Mouse (Mus musculus): ENCODE results near the gene Zfp53. TPM values are rescaled to one million over a fixed set of nuclear protein-coding genes. Genes with fewer than 3 reads are reported as not detected.
"Not testable (repeated sequence)": the region's sequence is repeated elsewhere in the genome, so short reads cannot be mapped to it uniquely, and the experiment has no call there.

Zfp53 gene
- polyA plus RNA-seq, 1 experiment from 2014 or later = 5.7 TPM

DNA sequence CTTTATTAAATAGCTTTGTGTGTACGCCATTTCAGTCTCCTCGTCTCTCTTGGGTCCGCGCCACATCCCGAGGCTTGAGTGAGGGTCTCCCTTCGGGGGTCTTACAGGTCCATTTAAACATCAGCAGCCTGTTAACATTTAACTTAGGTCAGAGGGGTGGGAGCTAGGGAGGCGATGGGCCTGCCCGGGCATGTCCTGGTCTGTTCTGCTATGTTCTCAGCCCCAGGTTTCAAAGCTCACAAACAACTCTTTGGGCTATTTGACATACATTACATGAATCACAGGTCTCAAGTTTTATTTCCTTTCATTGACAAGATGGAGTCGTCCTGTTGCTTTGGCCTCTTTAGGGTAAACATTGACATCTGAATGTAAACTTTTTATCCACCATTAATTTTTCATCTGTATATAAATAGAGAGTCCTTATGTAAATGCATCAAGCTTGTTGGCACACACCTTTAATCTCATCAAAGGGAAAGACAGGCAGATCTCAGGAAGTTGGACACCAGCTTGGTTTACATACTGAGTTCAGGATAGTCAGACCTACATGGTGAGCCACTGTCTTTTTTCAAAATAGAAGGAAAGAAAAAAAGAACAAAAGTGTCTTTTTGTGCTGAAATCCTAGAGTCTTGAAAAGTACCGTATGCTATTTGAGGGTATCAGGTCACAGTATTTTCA is 10.6 kb upstream of the Zfp53 start:
- not testable (repeated sequence) for H3K27ac ChIP-seq (replicated peaks); H3K4me3 ChIP-seq; H3K9me3 ChIP-seq; H3K4me2 ChIP-seq; ATAC-seq (ENCODE audit: extremely low read depth, insufficient number of reproducible peaks, low FRiP score, low TSS enrichment); H3K4me1 ChIP-seq; H3K27me3 ChIP-seq (replicated peaks); H3K9ac ChIP-seq; H3K36me3 ChIP-seq
- 90% methylated on average over 10 of the region's 10 CpGs for WGBS

DNA sequence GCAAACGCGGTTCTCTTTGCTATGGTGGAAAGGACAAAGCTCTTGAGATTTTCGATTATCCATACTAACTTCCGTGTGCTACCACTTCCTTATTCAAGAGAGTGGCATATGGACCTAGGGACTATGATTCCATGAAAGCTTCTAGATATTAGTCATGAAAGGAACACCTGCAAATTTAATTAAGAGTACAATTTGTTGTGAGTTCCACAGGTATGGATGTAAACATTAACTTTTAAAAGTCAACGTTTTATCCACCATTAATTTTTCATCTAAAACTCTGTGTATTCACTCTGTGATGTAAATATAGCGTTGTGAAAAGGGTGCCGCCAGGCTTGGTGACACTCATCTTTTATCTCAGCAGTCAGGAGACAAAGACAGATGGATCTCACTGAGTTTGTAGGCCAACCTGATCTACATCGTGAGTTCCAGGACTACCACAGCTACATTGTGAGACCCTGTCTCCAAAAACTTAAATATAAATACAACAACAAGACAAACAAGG is 753 bp downstream of the Zfp53 start:
- H3K4me1 ChIP-seq = peaks cover 10% of the 10 kb centered on the region
- 7% methylated on average over 8 of the region's 8 CpGs for WGBS
- H3K9me3 ChIP-seq = no peaks in the 10 kb centered on the region
- 0 out of 2 replicates have a peak overlapping the region, but pooled peaks have one; percentile 75 for H3K27ac ChIP-seq (replicated peaks)
- peak overlapping the region; percentile 82 for H3K4me3 ChIP-seq
- no peak for ATAC-seq (ENCODE audit: extremely low read depth, insufficient number of reproducible peaks, low FRiP score, low TSS enrichment)
- peak overlapping the region; percentile 86 for H3K9ac ChIP-seq
- H3K4me2 ChIP-seq = peak overlapping the region; percentile 78
- H3K27me3 ChIP-seq (replicated peaks) = no peaks in the 10 kb centered on the region
- H3K36me3 ChIP-seq = peaks cover 11% of the 10 kb centered on the region

DNA sequence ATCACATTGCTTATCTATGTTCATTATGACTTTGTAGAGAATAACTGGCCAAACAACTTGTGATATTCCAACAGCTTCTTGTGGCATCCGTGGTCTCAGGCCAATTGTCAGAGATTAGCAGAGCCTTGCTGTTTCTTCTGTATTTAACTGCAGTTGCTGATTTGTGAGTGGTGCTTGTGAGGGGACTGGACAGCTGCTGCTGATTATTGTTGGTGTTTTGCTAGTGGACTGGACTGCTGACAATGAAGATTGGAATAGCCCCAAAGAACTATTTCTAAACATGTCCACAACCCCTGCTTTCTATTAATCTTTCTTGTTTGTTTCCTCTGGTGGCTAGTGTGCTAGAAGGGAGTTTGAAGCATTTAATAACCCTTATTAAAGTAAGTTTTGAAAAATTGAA is 12.6 kb downstream of the Zfp53 start:
- H3K27me3 ChIP-seq (replicated peaks) = no peaks in the 10 kb centered on the region
- no peak for ATAC-seq (ENCODE audit: extremely low read depth, insufficient number of reproducible peaks, low FRiP score, low TSS enrichment)
- 0 out of 2 replicates have a peak, but pooled peaks cover 2% of the 10 kb centered on the region for H3K9me3 ChIP-seq
- no peaks in the 10 kb centered on the region for H3K4me1 ChIP-seq
- H3K36me3 ChIP-seq = peaks cover 30% of the 10 kb centered on the region
- H3K4me2 ChIP-seq = no peak overlapping the region
- H3K4me3 ChIP-seq = no peak overlapping the region
- no peak overlapping the region for H3K27ac ChIP-seq (replicated peaks)
- 68% methylated on average over 1 of the region's 1 CpGs for WGBS
- no peak overlapping the region for H3K9ac ChIP-seq

DNA sequence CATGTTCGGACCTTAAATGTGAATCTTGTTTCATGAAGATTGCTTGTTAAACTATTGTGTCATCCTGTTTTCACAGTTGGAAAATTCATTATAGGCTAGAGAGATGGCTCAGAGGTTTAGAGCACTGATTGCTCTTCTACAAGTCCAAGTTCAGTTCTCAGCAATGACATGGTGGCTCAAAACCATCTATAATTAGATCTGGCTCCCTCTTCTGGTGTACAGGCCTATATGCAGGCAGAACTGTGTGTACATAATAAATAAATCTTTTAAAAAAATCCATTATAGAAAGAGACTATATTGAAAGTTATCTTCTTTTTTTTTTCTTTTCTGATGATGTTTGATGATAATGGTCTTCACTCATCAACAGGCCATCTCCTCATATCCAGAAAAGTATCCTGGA is 15.7 kb downstream of the Zfp53 start:
- no peak overlapping the region for H3K4me2 ChIP-seq
- H3K4me1 ChIP-seq = no peaks in the 10 kb centered on the region
- H3K4me3 ChIP-seq = no peak overlapping the region
- no peak overlapping the region for H3K9ac ChIP-seq
- no peak for ATAC-seq (ENCODE audit: extremely low read depth, insufficient number of reproducible peaks, low FRiP score, low TSS enrichment)
- H3K36me3 ChIP-seq = peaks cover 38% of the 10 kb centered on the region
- WGBS = 88% methylated on average over 1 of the region's 1 CpGs
- H3K27ac ChIP-seq (replicated peaks) = no peak overlapping the region
- no peaks in the 10 kb centered on the region for H3K9me3 ChIP-seq
- no peaks in the 10 kb centered on the region for H3K27me3 ChIP-seq (replicated peaks)

DNA sequence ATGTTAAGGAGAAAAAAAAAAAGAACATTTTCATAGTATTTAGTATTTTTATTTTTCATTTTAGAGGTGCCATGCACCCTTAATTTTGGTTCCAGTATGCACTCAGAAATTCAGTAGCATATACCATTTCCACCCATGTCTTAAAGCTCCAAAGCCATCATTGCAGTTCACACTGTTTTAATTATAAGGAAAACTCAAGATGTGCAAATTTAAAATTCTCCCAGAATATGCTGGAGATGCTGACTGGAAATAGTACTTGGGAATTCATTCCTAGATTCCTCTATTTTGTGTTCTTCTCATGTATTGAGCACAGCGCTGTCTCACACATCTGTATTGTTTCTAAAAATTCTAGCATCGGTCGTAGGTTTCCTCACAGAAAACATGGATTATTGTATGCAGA is 17.5 kb downstream of the Zfp53 start:
- no peak overlapping the region for H3K9ac ChIP-seq
- peaks cover 41% of the 10 kb centered on the region for H3K36me3 ChIP-seq
- no peaks in the 10 kb centered on the region for H3K4me1 ChIP-seq
- no peak overlapping the region for H3K27ac ChIP-seq (replicated peaks)
- H3K27me3 ChIP-seq (replicated peaks) = no peaks in the 10 kb centered on the region
- H3K4me2 ChIP-seq = no peak overlapping the region
- 92% methylated on average over 3 of the region's 3 CpGs for WGBS
- no peaks in the 10 kb centered on the region for H3K9me3 ChIP-seq
- no peak overlapping the region for H3K4me3 ChIP-seq
- ATAC-seq (ENCODE audit: extremely low read depth, insufficient number of reproducible peaks, low FRiP score, low TSS enrichment) = no peak

DNA sequence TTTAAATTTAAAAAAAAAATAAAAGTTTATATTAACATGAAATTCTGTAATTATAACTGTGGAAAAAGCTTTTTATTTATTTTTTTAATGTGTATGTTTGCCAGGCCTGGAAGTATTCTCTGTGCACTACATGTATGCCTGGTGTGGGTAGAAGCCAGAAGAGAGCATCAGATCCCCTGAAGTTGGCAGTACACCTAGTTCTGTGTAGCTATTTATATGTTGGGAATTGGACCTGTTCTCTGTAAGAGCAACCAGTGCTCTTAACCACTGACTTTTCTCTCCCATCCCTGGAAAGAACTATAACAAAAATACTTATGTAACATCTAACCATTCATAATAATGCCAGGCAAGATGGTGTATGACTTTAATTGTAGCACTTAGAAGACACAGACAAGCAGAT is 21.0 kb downstream of the Zfp53 start:
- Histone ChIP-seq H3K9ac (no peak overlapping the region), H3K27ac (replicated peaks) (no peak overlapping the region), H3K27me3 (replicated peaks) (no peaks in the 10 kb centered on the region), H3K4me3 (no peak overlapping the region), H3K4me1 (no peaks in the 10 kb centered on the region), H3K36me3 (peaks cover 42% of the 10 kb centered on the region), H3K4me2 (no peak overlapping the region), H3K9me3 (no peaks in the 10 kb centered on the region)
- no peak for ATAC-seq (ENCODE audit: extremely low read depth, insufficient number of reproducible peaks, low FRiP score, low TSS enrichment)

DNA sequence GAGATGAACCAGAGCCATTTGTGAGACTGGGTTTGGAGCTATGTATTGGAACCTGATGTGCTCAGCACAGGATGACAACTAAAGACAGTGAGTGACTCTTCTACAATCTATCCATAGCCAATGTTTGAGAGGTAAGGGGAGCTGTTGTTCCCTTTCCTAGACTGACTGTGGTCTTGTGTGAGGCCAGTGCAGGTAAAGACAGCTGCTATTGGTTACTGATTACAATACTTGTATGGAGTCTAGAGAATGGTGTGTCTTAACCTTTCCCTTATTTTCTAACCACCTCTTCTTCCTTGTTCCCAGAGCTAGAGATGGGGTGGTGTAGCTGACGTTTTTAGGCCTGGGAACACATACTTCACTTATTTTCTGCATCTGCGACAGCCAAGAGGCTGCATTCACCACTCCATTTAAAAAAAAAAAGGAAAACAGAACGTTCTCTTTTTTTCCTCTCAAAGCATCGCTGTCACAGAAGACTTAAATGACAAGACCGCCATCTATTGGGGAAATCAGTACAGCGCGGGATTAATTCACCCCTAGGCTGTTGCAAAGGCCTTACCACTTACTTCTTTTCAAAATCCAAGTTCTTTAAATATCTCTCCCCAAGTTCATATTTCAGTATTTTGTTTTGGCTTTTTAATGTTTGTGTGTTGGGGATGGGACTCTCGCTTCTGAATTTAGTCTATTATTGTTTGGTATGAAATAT is 26.8 kb downstream of the Zfp53 start:
- H3K9ac ChIP-seq = peak overlapping the region; percentile 87
- H3K27me3 ChIP-seq (replicated peaks) = no peaks in the 10 kb centered on the region
- peak overlapping the region; percentile 85 for H3K4me2 ChIP-seq
- H3K4me3 ChIP-seq = peak overlapping the region; percentile 70
- peaks cover 11% of the 10 kb centered on the region for H3K4me1 ChIP-seq
- 2% methylated on average over 8 of the region's 8 CpGs for WGBS
- no peak for ATAC-seq (ENCODE audit: extremely low read depth, insufficient number of reproducible peaks, low FRiP score, low TSS enrichment)
- peak overlapping the region; percentile 92; the same call in 1 of the 2 replicates for H3K27ac ChIP-seq (replicated peaks)
- H3K36me3 ChIP-seq = peaks cover 13% of the 10 kb centered on the region
- no peaks in the 10 kb centered on the region for H3K9me3 ChIP-seq

DNA sequence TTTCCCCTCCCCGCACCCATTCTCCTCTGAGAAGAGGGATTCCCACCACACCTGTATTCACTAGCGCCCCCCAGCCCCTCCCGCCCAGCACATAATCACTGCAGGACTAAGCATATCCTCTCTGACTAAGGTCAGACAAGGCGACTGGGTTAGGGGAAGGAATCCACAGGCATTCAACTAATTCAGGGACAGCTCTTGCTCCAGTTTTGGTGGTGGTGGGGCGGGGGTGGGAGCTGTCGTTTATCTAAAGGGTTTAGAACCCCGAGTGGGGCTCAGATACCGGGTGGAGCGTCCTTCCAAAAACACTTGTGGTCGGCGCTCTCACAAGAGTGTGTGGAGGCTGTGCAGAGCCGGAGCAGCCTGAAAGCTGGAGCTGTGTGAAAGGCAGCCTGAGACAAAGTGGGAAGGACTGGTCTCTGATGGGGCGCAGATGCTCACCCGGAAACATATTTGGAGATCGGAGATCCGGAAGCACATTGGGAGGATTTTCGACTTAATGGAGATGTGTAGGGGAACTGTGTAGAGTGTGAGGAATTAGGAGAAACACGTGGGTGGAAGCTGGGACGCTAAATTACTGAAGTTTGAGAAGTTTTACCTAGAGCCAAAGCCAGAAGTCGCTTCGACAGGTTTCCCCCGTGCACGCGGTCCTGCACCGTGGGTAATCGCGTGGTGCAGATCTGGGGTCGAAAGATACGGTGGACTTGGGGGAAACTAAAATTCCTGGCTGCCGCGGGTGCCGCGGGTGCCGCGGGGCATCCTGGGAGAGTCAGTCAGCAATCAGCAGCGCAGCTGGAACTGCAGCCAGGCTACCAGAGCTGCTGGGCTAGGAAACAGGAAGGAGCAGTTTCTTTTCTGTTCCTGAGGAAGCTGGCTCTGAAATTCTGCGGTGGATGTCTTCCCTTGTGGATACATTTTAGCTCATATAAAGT is 27.7 kb downstream of the Zfp53 start:
- Histone ChIP-seq H3K4me3 (peak overlapping the region; percentile 70), H3K4me2 (peak overlapping the region; percentile 85), H3K36me3 (peaks cover 5% of the 10 kb centered on the region), H3K27ac (replicated peaks) (peak overlapping the region; percentile 92), H3K9ac (peak overlapping the region; percentile 87), H3K9me3 (no peaks in the 10 kb centered on the region), H3K27me3 (replicated peaks) (no peaks in the 10 kb centered on the region), H3K4me1 (peaks cover 11% of the 10 kb centered on the region)
- peak; percentile 73; the same call in 1 of the 2 replicates for ATAC-seq (ENCODE audit: extremely low read depth, insufficient number of reproducible peaks, low FRiP score, low TSS enrichment)
- under 1% methylated on average over 37 of the region's 37 CpGs for WGBS

DNA sequence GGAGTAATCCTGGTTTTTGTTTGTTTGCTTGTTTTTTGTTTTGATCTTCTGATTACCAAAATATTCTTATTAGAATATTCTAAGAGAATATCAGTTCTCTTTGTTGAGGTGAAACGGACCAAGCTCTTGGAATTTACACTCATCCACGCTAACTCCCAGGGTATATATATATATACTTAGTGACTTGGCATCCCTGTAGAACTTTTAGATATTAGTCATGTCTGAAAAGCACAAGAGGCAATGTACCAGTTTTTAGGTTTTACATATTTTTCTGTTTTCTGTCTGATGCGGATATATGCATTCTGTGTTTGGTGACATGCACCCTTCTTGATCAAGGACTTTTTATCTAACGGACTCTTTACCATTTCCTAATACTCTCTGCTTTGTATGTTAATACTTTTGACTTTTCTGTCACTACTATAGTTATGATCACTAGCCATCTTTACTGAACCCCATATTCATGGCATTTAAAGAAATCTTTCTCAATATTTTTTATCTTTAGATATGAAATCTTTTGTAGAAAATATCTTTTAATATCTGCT is 28.4 kb downstream of the Zfp53 start:
- Histone ChIP-seq H3K4me1 (peaks cover 11% of the 10 kb centered on the region), H3K36me3 (peaks cover 1% of the 10 kb centered on the region)
- ATAC-seq (ENCODE audit: extremely low read depth, insufficient number of reproducible peaks, low FRiP score, low TSS enrichment) = no peak

DNA sequence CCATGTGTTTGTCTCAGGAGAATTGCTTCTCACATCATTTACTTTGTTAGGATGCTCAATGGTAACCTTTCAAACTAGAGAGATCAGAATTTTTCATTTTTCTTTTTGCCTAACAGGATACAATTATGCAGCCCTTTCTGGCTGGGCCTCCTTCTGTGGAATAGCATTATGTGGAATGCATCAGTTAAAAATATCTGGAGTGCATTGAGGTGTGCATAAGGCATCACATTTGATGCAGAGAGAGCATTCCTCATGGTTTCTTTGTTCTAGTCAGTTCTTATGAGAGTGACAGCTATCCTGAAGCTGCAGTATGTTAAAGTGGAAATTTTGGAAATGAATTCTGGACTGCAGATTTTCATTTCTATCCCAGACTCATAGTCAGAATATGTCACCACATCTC is 37.5 kb downstream of the Zfp53 start:
- H3K36me3 ChIP-seq = no peaks in the 10 kb centered on the region
- H3K4me1 ChIP-seq = peaks cover under 1% of the 10 kb centered on the region; the same call in 1 of the 2 replicates
- no peak overlapping the region for H3K4me2 ChIP-seq
- H3K4me3 ChIP-seq = no peak overlapping the region
- no peak for ATAC-seq (ENCODE audit: extremely low read depth, insufficient number of reproducible peaks, low FRiP score, low TSS enrichment)
- no peak overlapping the region for H3K27ac ChIP-seq (replicated peaks)
- H3K27me3 ChIP-seq (replicated peaks) = no peaks in the 10 kb centered on the region
- no peak overlapping the region for H3K9ac ChIP-seq
- no peaks in the 10 kb centered on the region for H3K9me3 ChIP-seq

More for the DNA sequence above, 28.4 kb downstream of the Zfp53 start:
- 37% methylated on average over 4 of the region's 4 CpGs for WGBS
- H3K27me3 ChIP-seq (replicated peaks) = no peaks in the 10 kb centered on the region
- H3K4me3 ChIP-seq = peak overlapping the region; percentile 70
- peak overlapping the region; percentile 87 for H3K9ac ChIP-seq
- H3K9me3 ChIP-seq = no peaks in the 10 kb centered on the region
- H3K27ac ChIP-seq (replicated peaks) = peak overlapping the region; percentile 92
- H3K4me2 ChIP-seq = peak overlapping the region; percentile 85
